Mouse (Mus musculus) forebrain, embryonic 12.5 days (tissue): ENCODE measurements at regions not wholly inside any gene's neighbourhood (a gene's known extent, or its start where the extent isn't known, plus 50 kb on each side); places are given as distances from the start of the nearest gene placed in this dataset.

Experiments
- ATAC-seq: fragments of 200-750 bp; cut with Nextera tagmentation; 2 replicates; pipeline ENCODE4 v1.8.0; 2017; ENCODE audit warnings: moderate TSS enrichment; ENCODE audit not compliant: low FRiP score
- H3K27ac ChIP-seq: fragments of 300-500 bp; sonication (generic); 2 replicates; pipeline ENCODE4 v1.5.1; 2016; ENCODE audit warnings: mild to moderate bottlenecking
- H3K27me3 ChIP-seq: fragments of 300-500 bp; sonication (generic); 2 replicates; pipeline ENCODE4 v1.6.1; 2016; ENCODE audit warnings: mild to moderate bottlenecking
- H3K36me3 ChIP-seq: fragments of 300-500 bp; sonication (generic); replicated peaks from 2 replicates; pipeline ENCODE4 v1.6.1; 2016; ENCODE audit warnings: mild to moderate bottlenecking
- H3K4me1 ChIP-seq: fragments of 300-500 bp; sonication (generic); 2 replicates; pipeline ENCODE4 v1.6.1; 2016
- H3K4me2 ChIP-seq: fragments of 300-500 bp; sonication (generic); 2 replicates; pipeline ENCODE4 v1.6.1; 2016; ENCODE audit warnings: mild to moderate bottlenecking, moderate library complexity
- H3K4me3 ChIP-seq: fragments of 300-500 bp; sonication (generic); replicated peaks from 2 replicates; pipeline ENCODE4 v1.5.1; 2016; ENCODE audit warnings: mild to moderate bottlenecking
- H3K9ac ChIP-seq: fragments of 300-500 bp; sonication (generic); 2 replicates; pipeline ENCODE4 v1.6.1; 2016; ENCODE audit warnings: mild to moderate bottlenecking
- H3K9me3 ChIP-seq: fragments of 300-500 bp; sonication (generic); 2 replicates; pipeline ENCODE4 v1.6.1; 2016
- WGBS: fragments of 180-500 bp; shearing (Covaris S2); methylation state at CpG from one replicate; pipeline ENCODE4 v1.1.7; 2016; 5-methylcytosine and 5-hydroxymethylcytosine counted together

GRCm38 (mm10) chr1:75843326-75843725, 297.3 kb downstream of the Slc4a3 start:
- H3K4me3 ChIP-seq = no peak overlapping the region
- no peak overlapping the region for H3K9ac ChIP-seq
- H3K27ac ChIP-seq = no peak overlapping the region
- H3K9me3 ChIP-seq = no peaks in the 10 kb centered on the region
- peaks cover 26% of the 10 kb centered on the region for H3K4me1 ChIP-seq
- no peak for ATAC-seq
- H3K4me2 ChIP-seq = no peak overlapping the region
- no peaks in the 10 kb centered on the region for H3K27me3 ChIP-seq
- 98% methylated on average over 6 of the region's 6 CpGs for WGBS
- H3K36me3 ChIP-seq = no peaks in the 10 kb centered on the region

DNA sequence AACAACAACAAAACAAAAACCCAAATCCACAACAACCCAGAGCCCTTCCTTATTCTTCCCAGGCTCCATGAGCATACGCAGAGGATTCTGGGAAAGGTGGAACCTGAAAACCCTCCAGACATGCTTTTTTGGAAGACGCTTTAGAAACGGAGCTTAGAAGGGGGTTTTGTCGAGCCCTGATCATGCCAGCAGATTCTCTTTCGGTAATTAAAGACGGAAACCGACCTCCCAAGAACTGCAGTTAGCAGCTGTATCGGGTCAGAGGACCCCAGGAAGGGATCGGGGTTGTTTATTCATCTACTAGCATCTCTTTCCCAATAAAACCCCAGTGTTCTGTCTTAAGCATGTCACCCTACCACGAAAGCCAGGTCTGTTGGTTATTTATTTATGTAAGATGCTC, 298.1 kb downstream of the Slc4a3 start:
- WGBS = 77% methylated on average over 10 of the region's 10 CpGs

DNA sequence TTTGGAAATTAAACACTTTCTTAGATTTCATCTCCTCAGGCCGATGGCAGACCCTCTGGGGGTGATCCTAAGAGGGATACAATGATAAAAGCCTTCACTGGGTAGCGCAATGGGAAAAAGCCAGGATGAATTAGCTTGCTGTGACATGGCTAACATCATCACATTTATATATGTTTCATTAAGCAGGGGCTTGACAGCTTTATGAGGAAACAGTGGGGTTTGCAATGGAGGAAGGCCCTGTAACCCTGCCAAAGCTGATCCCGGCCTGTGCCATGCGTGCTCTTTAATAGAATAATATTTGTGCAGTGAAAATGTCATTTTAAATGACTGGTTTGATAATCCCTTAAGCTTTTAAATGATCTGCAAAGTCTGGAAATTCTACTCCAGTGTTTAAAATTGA, 298.5 kb downstream of the Slc4a3 start:
- Histone ChIP-seq H3K9ac (no peak overlapping the region), H3K4me3 (no peak overlapping the region), H3K36me3 (no peaks in the 10 kb centered on the region), H3K27me3 (no peaks in the 10 kb centered on the region), H3K9me3 (no peaks in the 10 kb centered on the region), H3K4me2 (no peak overlapping the region), H3K4me1 (peaks cover 26% of the 10 kb centered on the region), H3K27ac (0 out of 2 replicates have a peak overlapping the region, but pooled peaks have one; percentile 15)
- 72% methylated on average over 4 of the region's 4 CpGs for WGBS
- no peak for ATAC-seq

More for the DNA sequence above, 298.1 kb downstream of the Slc4a3 start:
- no peaks in the 10 kb centered on the region for H3K9me3 ChIP-seq
- H3K4me3 ChIP-seq = no peak overlapping the region
- 0 out of 2 replicates have a peak overlapping the region, but pooled peaks have one; percentile 15 for H3K27ac ChIP-seq
- H3K4me2 ChIP-seq = no peak overlapping the region
- ATAC-seq = no peak
- no peaks in the 10 kb centered on the region for H3K36me3 ChIP-seq
- H3K4me1 ChIP-seq = peaks cover 26% of the 10 kb centered on the region
- H3K9ac ChIP-seq = no peak overlapping the region
- no peaks in the 10 kb centered on the region for H3K27me3 ChIP-seq

DNA sequence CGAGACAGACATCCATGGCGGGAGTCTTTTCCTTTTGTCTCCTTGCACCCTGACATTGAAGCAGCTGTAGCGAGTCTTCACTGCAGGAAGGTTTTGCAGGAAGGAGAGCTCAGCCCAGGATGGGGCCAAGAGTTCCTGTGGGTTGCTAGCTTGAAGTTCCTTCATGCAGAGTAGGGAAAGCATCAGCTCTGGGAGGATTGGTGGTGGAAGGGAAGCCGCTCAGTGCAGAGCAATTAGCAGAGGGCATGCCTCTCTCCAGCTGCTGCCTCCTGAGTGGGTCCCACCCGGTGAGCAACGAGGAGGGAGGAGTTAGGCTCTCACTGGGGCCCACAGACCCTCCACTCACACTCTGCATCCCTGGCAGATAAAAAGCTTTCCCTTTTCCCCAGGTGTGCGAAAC, 298.9 kb downstream of the Slc4a3 start:
- Histone ChIP-seq H3K27ac (no peak overlapping the region), H3K4me3 (no peak overlapping the region), H3K9me3 (no peaks in the 10 kb centered on the region), H3K9ac (no peak overlapping the region), H3K4me1 (peaks cover 26% of the 10 kb centered on the region), H3K4me2 (no peak overlapping the region), H3K36me3 (no peaks in the 10 kb centered on the region), H3K27me3 (no peaks in the 10 kb centered on the region)
- peak; percentile 57; the same call in 1 of the 2 replicates for ATAC-seq
- 30% methylated on average over 7 of the region's 7 CpGs for WGBS

DNA sequence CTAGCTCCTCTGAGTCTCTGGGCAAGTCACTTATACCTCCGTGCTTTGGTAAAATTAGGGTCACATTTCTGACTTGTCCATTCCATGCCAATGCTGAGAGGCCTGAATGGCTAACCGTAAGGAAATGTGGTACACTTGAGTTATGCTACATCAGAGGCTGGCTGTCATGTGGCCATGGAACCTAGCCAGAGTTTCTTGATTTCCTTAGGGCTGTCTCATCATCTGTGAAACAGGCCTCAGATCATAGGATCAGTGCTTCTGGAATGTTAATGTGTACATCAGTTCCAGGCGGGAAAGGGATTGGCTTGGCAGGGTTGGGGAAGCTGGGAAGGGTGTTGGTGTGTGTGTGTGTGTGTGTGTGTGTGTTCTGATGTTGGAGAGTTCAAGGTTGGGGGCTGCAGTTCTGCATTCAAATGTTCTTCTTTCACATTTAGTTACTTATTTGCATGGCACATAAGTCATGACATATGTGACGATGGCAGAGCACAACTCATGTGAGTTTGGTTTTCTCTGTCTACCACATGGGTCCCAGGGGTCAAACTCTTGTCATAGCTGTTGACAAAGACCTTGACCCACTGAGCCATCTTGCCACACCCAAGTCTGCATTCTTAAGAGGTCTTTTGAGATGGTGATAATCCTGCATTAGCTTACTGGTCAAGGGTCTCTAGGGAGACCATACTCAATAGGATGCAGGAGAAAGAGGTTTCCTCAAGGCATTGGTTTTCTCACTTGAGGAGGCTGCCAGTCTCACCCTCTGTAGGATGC, 299.9 kb downstream of the Slc4a3 start:
- Histone ChIP-seq H3K27ac (no peak overlapping the region), H3K4me2 (no peak overlapping the region), H3K27me3 (no peaks in the 10 kb centered on the region), H3K4me3 (no peak overlapping the region), H3K9me3 (no peaks in the 10 kb centered on the region), H3K4me1 (peaks cover 26% of the 10 kb centered on the region), H3K9ac (no peak overlapping the region), H3K36me3 (no peaks in the 10 kb centered on the region)
- no peak for ATAC-seq
- 92% methylated on average over 4 of the region's 4 CpGs for whole genome bisulfite sequencing

- Histone ChIP-seq H3K27me3 (no peaks in the 10 kb centered on the region), H3K9ac (no peak overlapping the region), H3K4me2 (no peak overlapping the region), H3K27ac (no peak overlapping the region), H3K4me1 (peaks cover 16% of the 10 kb centered on the region), H3K9me3 (no peaks in the 10 kb centered on the region), H3K36me3 (no peaks in the 10 kb centered on the region), H3K4me3 (no peak overlapping the region)
- ATAC-seq = no peak
- WGBS = 37% methylated on average over 3 of the region's 3 CpGs
These were observed 301.6 kb downstream of the Slc4a3 start for GRCm38 (mm10) chr1:75847681-75848080.

DNA sequence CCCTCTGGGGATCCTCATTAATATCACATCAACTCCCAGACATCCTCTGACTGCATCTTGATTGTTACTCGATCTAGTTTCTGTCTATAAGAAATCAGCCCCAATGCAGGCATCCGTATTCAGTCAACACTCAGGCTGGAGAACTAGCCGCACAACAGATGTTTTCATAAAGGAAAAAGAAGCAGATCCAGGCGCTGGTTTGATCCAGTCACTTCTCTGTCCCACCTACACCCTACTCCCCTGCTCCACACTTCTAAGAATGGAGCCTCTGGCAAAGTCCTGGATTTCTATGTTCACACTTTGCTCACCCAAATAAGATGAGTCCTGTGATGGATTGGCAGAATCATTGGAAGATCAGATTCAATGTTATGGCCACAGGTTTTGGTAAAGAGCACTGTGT, 302.4 kb downstream of the Slc4a3 start:
- no peak for ATAC-seq
- Histone ChIP-seq H3K4me2 (no peak overlapping the region), H3K4me1 (peaks cover 16% of the 10 kb centered on the region), H3K9ac (no peak overlapping the region), H3K27ac (no peak overlapping the region), H3K4me3 (no peak overlapping the region), H3K9me3 (no peaks in the 10 kb centered on the region), H3K36me3 (no peaks in the 10 kb centered on the region), H3K27me3 (no peaks in the 10 kb centered on the region)
- WGBS = 86% methylated on average over 4 of the region's 4 CpGs

DNA sequence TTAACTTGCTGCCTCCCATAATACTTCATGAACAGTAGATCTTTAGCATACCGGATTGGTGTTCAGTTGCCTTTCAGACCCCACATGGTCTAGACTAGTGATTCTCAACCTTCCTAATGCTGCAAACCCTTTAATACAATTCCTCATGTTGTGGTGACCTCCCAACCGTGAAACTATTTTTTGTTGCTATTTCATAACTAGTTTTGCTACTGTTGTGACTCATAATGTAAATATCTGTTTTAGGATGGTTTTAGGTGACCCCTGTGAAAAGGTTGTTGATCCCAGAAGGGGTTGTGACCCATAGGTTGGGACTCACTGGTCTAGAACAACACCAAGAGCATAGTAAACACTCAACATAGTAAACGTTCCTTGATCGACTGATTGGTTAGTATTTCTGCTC, 304.1 kb downstream of the Slc4a3 start:
- H3K9ac ChIP-seq = no peak overlapping the region
- H3K4me1 ChIP-seq = peaks cover 5% of the 10 kb centered on the region
- no peak for ATAC-seq
- H3K4me3 ChIP-seq = no peak overlapping the region
- H3K36me3 ChIP-seq = no peaks in the 10 kb centered on the region
- H3K9me3 ChIP-seq = no peaks in the 10 kb centered on the region
- 92% methylated on average over 4 of the region's 4 CpGs for WGBS
- no peaks in the 10 kb centered on the region for H3K27me3 ChIP-seq
- H3K4me2 ChIP-seq = no peak overlapping the region
- no peak overlapping the region for H3K27ac ChIP-seq

DNA sequence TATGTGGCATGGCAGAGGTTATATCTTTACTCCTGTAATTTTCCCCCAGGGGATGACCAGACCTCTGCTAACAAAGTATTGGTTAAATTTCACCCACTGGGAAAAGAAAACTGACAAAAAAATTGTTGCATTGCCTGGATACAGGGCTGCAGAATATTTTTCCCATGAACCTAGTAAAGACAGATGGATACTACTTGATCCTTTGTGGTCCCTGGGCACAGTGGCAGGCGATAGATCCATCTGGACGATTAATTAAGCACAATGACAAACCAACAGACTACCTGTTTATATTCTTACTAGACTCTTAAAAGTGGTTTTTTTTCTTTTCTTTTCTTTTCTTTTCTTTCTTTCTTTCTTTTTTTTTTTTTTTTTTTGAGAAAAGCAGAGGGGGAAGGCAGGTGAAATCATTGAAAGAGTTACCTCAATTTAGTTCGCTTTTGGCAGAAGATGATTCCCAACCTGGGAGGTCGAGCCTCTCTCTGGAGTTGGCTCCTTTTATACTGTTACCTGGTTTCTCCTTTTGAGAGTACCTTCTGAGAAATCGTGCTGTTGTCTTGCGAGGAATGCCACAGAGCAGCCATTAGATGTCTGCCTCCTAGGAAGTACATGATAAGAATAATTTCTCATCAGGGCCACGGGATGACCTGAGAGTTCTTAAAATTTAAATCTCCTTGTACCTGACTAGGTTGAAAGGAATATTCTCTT, 312.6 kb downstream of the Slc4a3 start:
- Histone ChIP-seq H3K36me3 (no peaks in the 10 kb centered on the region), H3K4me2 (no peak overlapping the region), H3K9me3 (no peaks in the 10 kb centered on the region), H3K4me3 (no peak overlapping the region), H3K27me3 (no peaks in the 10 kb centered on the region), H3K9ac (no peak overlapping the region), H3K4me1 (no peaks in the 10 kb centered on the region), H3K27ac (no peak overlapping the region)
- WGBS = 83% methylated on average over 7 of the region's 7 CpGs
- ATAC-seq = no peak

DNA sequence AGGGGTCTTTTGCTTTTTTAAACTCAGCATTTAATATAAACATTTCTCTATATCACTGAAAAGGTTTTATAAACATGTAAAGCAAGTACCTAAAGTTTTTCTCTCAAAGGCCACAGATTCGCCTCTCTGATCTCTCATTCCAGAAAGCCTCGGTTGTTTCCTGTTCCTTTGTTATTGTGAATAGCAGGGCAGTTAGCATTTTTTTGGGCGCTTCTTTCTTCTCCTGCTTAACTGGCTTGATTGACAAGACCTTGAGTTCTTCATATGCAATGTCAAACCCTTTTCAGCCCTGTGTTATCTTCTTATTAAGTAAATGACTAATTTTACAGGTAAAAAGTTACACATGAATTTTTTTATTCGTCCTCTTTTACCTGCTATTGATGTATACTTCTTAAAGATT, 316.7 kb downstream of the Slc4a3 start:
- 64% methylated on average over 4 of the region's 4 CpGs for WGBS
- H3K27me3 ChIP-seq = no peaks in the 10 kb centered on the region
- no peak overlapping the region for H3K4me2 ChIP-seq
- H3K27ac ChIP-seq = no peak overlapping the region
- H3K36me3 ChIP-seq = no peaks in the 10 kb centered on the region
- no peaks in the 10 kb centered on the region for H3K4me1 ChIP-seq
- no peak overlapping the region for H3K9ac ChIP-seq
- no peak for ATAC-seq
- H3K9me3 ChIP-seq = no peaks in the 10 kb centered on the region
- H3K4me3 ChIP-seq = no peak overlapping the region

- WGBS = 92% methylated on average over 6 of the region's 6 CpGs
- Histone ChIP-seq H3K4me2 (no peak overlapping the region), H3K4me3 (no peak overlapping the region), H3K9ac (no peak overlapping the region), H3K36me3 (no peaks in the 10 kb centered on the region), H3K27me3 (no peaks in the 10 kb centered on the region), H3K27ac (no peak overlapping the region), H3K4me1 (no peaks in the 10 kb centered on the region), H3K9me3 (no peaks in the 10 kb centered on the region)
- ATAC-seq = no peak
These were observed 320.5 kb downstream of the Slc4a3 start for GRCm38 (mm10) chr1:75866556-75866955.

- Histone ChIP-seq H3K36me3 (no peaks in the 10 kb centered on the region), H3K27me3 (no peaks in the 10 kb centered on the region), H3K4me3 (no peak overlapping the region), H3K4me2 (no peak overlapping the region), H3K27ac (no peak overlapping the region), H3K9ac (no peak overlapping the region), H3K4me1 (no peaks in the 10 kb centered on the region), H3K9me3 (no peaks in the 10 kb centered on the region)
- ATAC-seq = no peak
- 75% methylated on average over 2 of the region's 2 CpGs for WGBS
These were observed 323.3 kb downstream of the Slc4a3 start for GRCm38 (mm10) chr1:75869414-75869813.

DNA sequence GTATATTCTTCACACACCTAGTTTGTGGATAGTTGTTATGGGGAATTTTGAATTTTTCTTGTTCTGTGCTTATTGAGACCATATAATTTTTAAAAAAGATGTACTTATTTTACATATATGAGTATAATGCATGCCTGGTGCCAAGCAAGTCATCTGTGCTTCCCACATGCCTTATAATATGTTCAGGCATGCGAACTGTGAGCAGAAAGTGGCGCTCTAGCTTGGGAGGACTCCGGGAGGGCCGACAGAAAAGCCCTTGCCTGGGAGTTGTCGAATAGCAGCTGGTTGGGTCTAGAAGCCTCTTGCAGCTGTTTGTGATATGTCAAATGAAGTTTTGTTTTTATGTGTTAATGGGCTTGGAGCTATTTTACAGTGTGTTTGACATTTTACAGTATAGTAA, 323.8 kb downstream of the Slc4a3 start:
- 79% methylated on average over 5 of the region's 5 CpGs for WGBS
- ATAC-seq = no peak
- H3K4me3 ChIP-seq = no peak overlapping the region
- no peaks in the 10 kb centered on the region for H3K36me3 ChIP-seq
- no peaks in the 10 kb centered on the region for H3K9me3 ChIP-seq
- H3K27ac ChIP-seq = no peak overlapping the region
- H3K4me2 ChIP-seq = no peak overlapping the region
- no peaks in the 10 kb centered on the region for H3K27me3 ChIP-seq
- no peaks in the 10 kb centered on the region for H3K4me1 ChIP-seq
- H3K9ac ChIP-seq = no peak overlapping the region
